Comparison of ENCODE assay signal across 32 mouse cellular contexts in the genomic region with DNA sequence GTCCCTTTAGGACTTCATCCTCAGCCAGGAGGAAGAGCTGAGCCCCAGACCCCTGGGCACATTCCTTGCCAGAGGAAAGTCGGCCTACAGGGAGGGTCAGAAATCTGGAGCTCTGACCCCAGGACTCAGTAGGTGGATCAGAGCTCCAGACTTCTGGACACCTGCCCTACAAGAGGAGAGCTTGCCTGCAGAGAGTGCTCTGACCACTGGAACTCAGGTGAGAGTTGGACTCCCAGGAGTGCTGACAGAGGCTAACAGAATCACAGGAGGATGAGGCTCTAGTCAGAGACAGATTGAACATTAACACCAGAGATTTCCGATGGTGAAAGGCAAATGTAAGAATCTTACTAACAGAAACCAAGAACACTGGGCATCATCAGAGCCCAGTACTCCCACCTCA. TPM values are rescaled to one million over a fixed set of nuclear protein-coding genes. Genes with fewer than 3 reads are reported as not detected.
"Had no signal": no experiment of that assay in that cellular context is flagged by ENCODE, and none has a peak within 500 bp of the region (broad histone marks: within the 10 kb centered on the region; RNA-seq: fewer than 3 reads in every experiment).

No protein-coding gene starts in this region.

RNA-seq across cellular contexts. Expression of a gene that starts 14.4 kb away (rescaled TPM):
- polyA plus RNA-seq: limb, embryonic 10.5 days; limb, embryonic 11.5 days; limb, embryonic 12.5 days; limb, embryonic 13.5 days; limb, embryonic 14.5 days; limb, embryonic 15.5 days; lung, adult 2 months; lung, embryonic 14.5 days; lung, embryonic 15.5 days; lung, embryonic 16.5 days; lung, postnatal 0 days; macrophage; midbrain, embryonic 10.5 days; midbrain, embryonic 11.5 days; midbrain, embryonic 12.5 days; midbrain, embryonic 13.5 days; midbrain, embryonic 14.5 days; midbrain, embryonic 15.5 days; midbrain, embryonic 16.5 days; midbrain, postnatal 0 days; myocyte; neural tube, embryonic 11.5 days; neural tube, embryonic 12.5 days; neural tube, embryonic 13.5 days had no signal

RNA-seq across cellular contexts. Expression of a gene that starts 32.9 kb away (rescaled TPM):
- polyA plus RNA-seq: limb, embryonic 10.5 days; limb, embryonic 11.5 days; limb, embryonic 12.5 days; limb, embryonic 13.5 days; limb, embryonic 14.5 days; limb, embryonic 15.5 days; liver, adult 2 months; liver, embryonic 11.5 days; liver, embryonic 12.5 days; liver, embryonic 13.5 days; liver, embryonic 14.5 days; liver, embryonic 15.5 days; liver, embryonic 16.5 days; liver, postnatal 0 days; lung, adult 2 months; lung, embryonic 14.5 days; lung, embryonic 15.5 days; lung, embryonic 16.5 days; lung, postnatal 0 days; macrophage; midbrain, embryonic 10.5 days; midbrain, embryonic 11.5 days; midbrain, embryonic 12.5 days; midbrain, embryonic 13.5 days; midbrain, embryonic 14.5 days; midbrain, embryonic 15.5 days; midbrain, embryonic 16.5 days; myocyte; neural tube, embryonic 11.5 days; neural tube, embryonic 12.5 days; neural tube, embryonic 13.5 days had no signal

RNA-seq across cellular contexts. Expression of a gene that starts 37.0 kb away (rescaled TPM):
- polyA plus RNA-seq: limb, embryonic 10.5 days; limb, embryonic 11.5 days; limb, embryonic 12.5 days; limb, embryonic 13.5 days; limb, embryonic 14.5 days; limb, embryonic 15.5 days; liver, adult 2 months; liver, embryonic 11.5 days; liver, embryonic 12.5 days; liver, embryonic 13.5 days; liver, embryonic 14.5 days; liver, embryonic 15.5 days; liver, embryonic 16.5 days; liver, postnatal 0 days; lung, adult 2 months; lung, embryonic 14.5 days; lung, embryonic 15.5 days; lung, embryonic 16.5 days; lung, postnatal 0 days; macrophage; midbrain, embryonic 10.5 days; midbrain, embryonic 11.5 days; midbrain, embryonic 12.5 days; midbrain, embryonic 13.5 days; midbrain, embryonic 14.5 days; midbrain, embryonic 15.5 days; midbrain, embryonic 16.5 days; midbrain, postnatal 0 days; myocyte; neural tube, embryonic 11.5 days; neural tube, embryonic 12.5 days; neural tube, embryonic 13.5 days had no signal

RNA-seq across cellular contexts. Expression of a gene that starts 41.5 kb away (rescaled TPM):
- polyA plus RNA-seq: limb, embryonic 10.5 days; limb, embryonic 11.5 days; limb, embryonic 12.5 days; limb, embryonic 13.5 days; limb, embryonic 14.5 days; limb, embryonic 15.5 days; liver, adult 2 months; liver, embryonic 11.5 days; liver, embryonic 12.5 days; liver, embryonic 13.5 days; liver, embryonic 14.5 days; liver, embryonic 15.5 days; liver, embryonic 16.5 days; liver, postnatal 0 days; lung, adult 2 months; lung, embryonic 14.5 days; lung, embryonic 15.5 days; lung, embryonic 16.5 days; lung, postnatal 0 days; macrophage; midbrain, embryonic 10.5 days; midbrain, embryonic 11.5 days; midbrain, embryonic 12.5 days; midbrain, embryonic 13.5 days; midbrain, embryonic 14.5 days; midbrain, embryonic 15.5 days; midbrain, embryonic 16.5 days; myocyte; neural tube, embryonic 11.5 days; neural tube, embryonic 12.5 days; neural tube, embryonic 13.5 days had no signal

RNA-seq across cellular contexts. Expression of a gene that starts 45.3 kb away (rescaled TPM):
- polyA plus RNA-seq: limb, embryonic 10.5 days; limb, embryonic 11.5 days; limb, embryonic 12.5 days; limb, embryonic 13.5 days; limb, embryonic 14.5 days; limb, embryonic 15.5 days; lung, embryonic 14.5 days; lung, embryonic 16.5 days; macrophage; midbrain, embryonic 10.5 days; midbrain, embryonic 11.5 days; midbrain, embryonic 12.5 days; midbrain, embryonic 13.5 days; midbrain, embryonic 14.5 days; midbrain, embryonic 15.5 days; midbrain, embryonic 16.5 days; myocyte; neural tube, embryonic 11.5 days; neural tube, embryonic 12.5 days; neural tube, embryonic 13.5 days had no signal
